Mouse (Mus musculus) kidney, adult 8-10 months (tissue): Measurements from ENCODE around the gene Ankrd36.
"Not testable (repeated sequence)": the region's sequence is repeated elsewhere in the genome, so short reads cannot be mapped to it uniquely, and the experiment has no call there.

ENCODE experiments used
- DNase-seq, 2 experiments: peaks; one replicate each; pipeline ENCODE4 v3.0.0; 2022

The Ankrd36 gene

GRCm38 (mm10) chr11:5569474-5569873 is at the start of gene Ankrd36:
Ankrd36 (plus strand) TSS chr11:5569684.
- no peak for DNase-seq

GRCm38 (mm10) chr11:5520412-5521265 is 48.8 kb upstream of the Ankrd36 start, which contains the start of gene Xbp1:
Xbp1 (plus strand) TSS chr11:5520659.
- peak; percentile 98 to 99 for DNase-seq

- no peak for DNase-seq
These were observed 48.3 kb upstream of the Ankrd36 start for GRCm38 (mm10) chr11:5521266-5521515.

GRCm38 (mm10) chr11:5521516-5522291 is 47.8 kb upstream of the Ankrd36 start:
- peak; percentile 84 to 89 for DNase-seq

GRCm38 (mm10) chr11:5522798-5523415 is 46.6 kb upstream of the Ankrd36 start:
- no peak for DNase-seq

GRCm38 (mm10) chr11:5525418-5525817 is 44.1 kb upstream of the Ankrd36 start:
- no peak for DNase-seq

- no peak for DNase-seq
These were observed 42.7 kb upstream of the Ankrd36 start for GRCm38 (mm10) chr11:5526573-5527439.

GRCm38 (mm10) chr11:5527865-5528523 is 41.5 kb upstream of the Ankrd36 start:
- no peak for DNase-seq

GRCm38 (mm10) chr11:5528841-5529240 is 40.6 kb upstream of the Ankrd36 start:
- no peak for DNase-seq

- peak in 1 of 2 experiments; percentile 66 for DNase-seq
These were observed 39.3 kb upstream of the Ankrd36 start for GRCm38 (mm10) chr11:5530172-5530571.

- no peak for DNase-seq
These were observed 38.8 kb upstream of the Ankrd36 start for GRCm38 (mm10) chr11:5530717-5531116.

GRCm38 (mm10) chr11:5533108-5533507 is 36.4 kb upstream of the Ankrd36 start:
- DNase-seq: peak; percentile 83 to 96

GRCm38 (mm10) chr11:5537454-5537853 is 32.0 kb upstream of the Ankrd36 start:
- not testable (repeated sequence) for DNase-seq

GRCm38 (mm10) chr11:5540331-5540730 is 29.2 kb upstream of the Ankrd36 start:
- no peak for DNase-seq

- DNase-seq: no peak
These were observed 28.2 kb upstream of the Ankrd36 start for GRCm38 (mm10) chr11:5541230-5541798.

- peak; percentile 95 to 96 for DNase-seq
These were observed 27.5 kb upstream of the Ankrd36 start, which contains the start of gene Ccdc117 for GRCm38 (mm10) chr11:5541799-5542481. Ccdc117 (minus strand) TSS chr11:5542187.

- no peak for DNase-seq
These were observed 26.9 kb upstream of the Ankrd36 start for GRCm38 (mm10) chr11:5542482-5543185.

- no peak for DNase-seq
These were observed 26.2 kb upstream of the Ankrd36 start for GRCm38 (mm10) chr11:5543281-5543680.

- not testable (repeated sequence) for DNase-seq
These were observed 24.8 kb upstream of the Ankrd36 start for GRCm38 (mm10) chr11:5544709-5545108.

GRCm38 (mm10) chr11:5545457-5545856 is 24.0 kb upstream of the Ankrd36 start:
- DNase-seq: no peak
